Mouse (Mus musculus) cortical plate, adult 2 months (tissue): ENCODE measurements around the gene BC035947. TPM values are rescaled to one million over a fixed set of nuclear protein-coding genes. Genes with fewer than 3 reads are reported as not detected.
A peak's percentile ranks its signal among the peaks of the same experiment; 100 is the strongest.
"Not testable (repeated sequence)": the region's sequence is repeated elsewhere in the genome, so short reads cannot be mapped to it uniquely, and the experiment has no call there.

ENCODE experiments used
- H3K27ac ChIP-seq: fragments of 200-500 bp; 2 replicates; pipeline ENCODE4 v1.5.1; 2012; ENCODE audit warnings: low read length, control low read depth, inconsistent platforms; ENCODE audit not compliant: insufficient read depth
- H3K4me1 ChIP-seq: fragments of 200-500 bp; 2 replicates; pipeline ENCODE4 v1.6.1; 2011; ENCODE audit warnings: low read length; ENCODE audit not compliant: control insufficient read depth, insufficient read depth
- H3K4me3 ChIP-seq: fragments of 200-500 bp; 2 replicates; pipeline ENCODE4 v1.5.1; 2011; ENCODE audit warnings: mild to moderate bottlenecking, low read length, control low read depth; ENCODE audit not compliant: insufficient read depth
- CTCF ChIP-seq: fragments of 200-500 bp; IDR thresholded peaks from 2 replicates; pipeline ENCODE4 v1.5.1; 2011; ENCODE audit warnings: mild to moderate bottlenecking, control low read depth, low read length; ENCODE audit not compliant: insufficient read depth; ENCODE audit errors: extremely low read depth
- POLR2A ChIP-seq: fragments of 200-500 bp; IDR thresholded peaks from 2 replicates; pipeline ENCODE4 v1.6.1; 2011; ENCODE audit warnings: mild to moderate bottlenecking, low read length, control low read depth; ENCODE audit not compliant: insufficient read depth; ENCODE audit errors: extremely low read depth
- polyA plus RNA-seq: library from polyadenylated mRNA; depleted of rRNA; stranded (reverse); fragments of >200 nt; gene quantifications from 2 replicates; pipeline ENCODE4 v1.2.3, GENCODE M21; 2012

Gene BC035947
- polyA plus RNA-seq, 1 experiment: 0.44 TPM

DNA sequence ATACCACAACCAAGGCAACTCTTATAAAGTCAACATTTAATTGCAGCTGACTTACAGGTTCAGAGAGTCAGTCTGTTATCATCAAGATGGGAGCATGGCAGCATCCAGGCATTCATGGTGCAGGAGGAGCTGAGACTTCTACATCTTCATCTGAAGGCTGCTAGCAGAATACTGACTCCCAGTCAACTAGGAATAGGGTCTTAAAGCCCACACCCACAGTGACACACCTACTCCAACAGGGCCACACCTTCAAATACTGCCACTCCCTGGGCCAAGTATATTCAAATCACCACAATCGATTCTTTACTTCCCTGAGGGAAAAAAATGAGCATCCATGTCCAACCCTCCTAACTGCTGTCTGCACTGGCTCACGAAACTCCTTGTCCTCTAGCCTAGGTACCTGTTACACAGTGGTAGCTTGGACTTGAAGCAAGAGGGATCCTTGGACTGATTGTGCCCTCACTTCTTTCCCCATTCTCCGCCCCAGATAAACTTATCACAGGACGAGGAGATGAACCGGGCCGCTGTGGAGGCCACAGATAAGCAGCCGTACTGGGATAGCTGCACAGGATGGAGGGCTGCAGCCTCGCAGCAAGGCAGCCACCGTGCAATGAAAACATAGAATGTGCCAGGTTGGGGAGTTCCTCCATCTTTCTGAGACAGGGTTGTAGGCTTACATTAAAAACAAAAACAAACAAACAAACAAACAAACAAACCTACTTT lies 22.6 kb upstream of the BC035947 start:
- Histone ChIP-seq H3K4me3 (no peak overlapping the region), H3K4me1 (no peaks in the 10 kb centered on the region), H3K27ac (no peak overlapping the region)
- no peak for TF ChIP-seq CTCF
- no peak for TF ChIP-seq POLR2A

DNA sequence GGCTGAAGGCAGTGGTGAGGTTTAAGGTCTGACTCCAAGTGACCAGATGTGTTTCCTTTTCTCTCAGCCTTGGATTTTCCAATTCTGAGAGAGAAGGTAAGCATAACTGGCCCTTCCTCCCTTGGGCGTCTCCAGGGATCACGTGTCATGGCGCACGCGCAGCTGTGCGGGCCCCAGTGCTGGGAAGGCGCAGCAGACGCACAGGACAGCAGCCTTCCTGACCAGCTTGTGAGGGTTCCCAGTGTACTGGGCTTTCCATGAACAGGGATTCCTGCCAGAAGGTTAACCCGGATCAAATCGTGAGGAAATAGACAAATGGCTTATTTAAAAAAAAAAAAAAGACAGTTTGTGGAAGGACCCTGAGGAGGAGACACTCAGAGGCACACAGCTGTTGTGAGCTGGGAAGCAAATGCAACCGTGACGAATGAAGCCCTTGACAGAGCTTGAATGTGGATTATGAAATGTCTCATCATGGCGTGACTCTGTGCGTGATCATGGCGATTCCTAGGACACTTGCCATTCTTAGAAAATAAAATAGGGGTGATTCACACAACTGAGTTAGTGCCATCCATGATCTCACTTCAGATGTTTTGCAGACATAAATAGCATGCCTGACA lies 20.3 kb upstream of the BC035947 start:
- Histone ChIP-seq H3K4me1 (no peaks in the 10 kb centered on the region), H3K27ac (no peak overlapping the region), H3K4me3 (no peak overlapping the region)
- TF ChIP-seq CTCF (no peak), POLR2A (no peak)

DNA sequence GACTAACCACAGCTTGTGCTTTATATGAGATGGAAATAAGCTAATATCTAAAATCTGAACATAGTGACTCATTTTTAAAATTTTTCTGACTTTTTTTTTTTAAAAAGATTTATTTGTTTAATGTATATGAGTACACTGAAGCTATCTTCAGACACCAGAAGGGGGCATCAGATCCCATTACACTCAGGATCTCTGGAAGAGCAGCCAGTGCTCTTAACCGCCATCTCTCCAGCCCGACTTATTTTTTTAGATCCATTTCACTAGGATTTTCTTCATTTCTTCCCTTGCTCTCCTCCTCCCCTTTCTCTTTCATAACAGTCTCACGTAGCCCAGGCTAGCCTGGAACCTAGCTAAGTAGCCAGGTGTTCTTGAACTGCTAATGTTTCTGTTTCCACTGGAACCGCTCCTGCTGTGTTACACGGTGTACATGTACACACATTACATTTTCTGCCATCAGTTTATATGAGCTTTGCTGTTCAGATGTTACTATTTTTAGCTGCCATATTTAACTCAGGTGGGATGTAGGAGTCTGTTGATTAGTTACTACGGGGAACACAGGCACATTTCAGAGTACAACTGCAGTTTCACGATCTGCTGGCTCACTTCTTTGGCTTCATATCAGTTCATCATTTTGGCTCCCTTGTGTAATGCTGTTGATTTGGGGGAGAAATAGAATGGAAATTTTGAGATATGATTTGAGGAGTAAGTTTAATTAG lies 18.7 kb upstream of the BC035947 start:
- no peaks in the 10 kb centered on the region for H3K4me1 ChIP-seq
- H3K4me3 ChIP-seq: no peak overlapping the region
- TF ChIP-seq POLR2A: no peak
- no peak for TF ChIP-seq CTCF
- H3K27ac ChIP-seq: no peak overlapping the region

DNA sequence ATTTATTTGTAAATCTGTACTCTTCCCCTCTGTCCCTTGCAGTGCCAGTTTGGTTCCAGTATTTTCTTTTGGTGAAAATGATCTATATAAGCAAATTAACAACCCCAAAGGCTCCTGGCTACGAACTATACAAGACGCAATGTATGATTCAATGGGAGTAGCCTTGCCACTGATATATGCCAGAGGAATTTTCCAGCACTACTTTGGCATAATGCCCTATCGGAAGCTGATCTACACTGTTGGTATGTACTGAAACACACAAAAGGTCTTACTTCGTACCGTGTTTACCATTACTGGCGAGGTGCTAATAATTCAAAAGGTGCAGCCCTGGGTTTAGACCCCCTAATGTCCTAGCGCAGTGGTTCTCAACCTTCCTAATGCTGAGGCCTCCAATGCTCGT lies 17.1 kb upstream of the BC035947 start:
- Histone ChIP-seq H3K4me3 (no peak overlapping the region), H3K27ac (no peak overlapping the region), H3K4me1 (no peaks in the 10 kb centered on the region)
- TF ChIP-seq POLR2A (no peak), CTCF (no peak)

DNA sequence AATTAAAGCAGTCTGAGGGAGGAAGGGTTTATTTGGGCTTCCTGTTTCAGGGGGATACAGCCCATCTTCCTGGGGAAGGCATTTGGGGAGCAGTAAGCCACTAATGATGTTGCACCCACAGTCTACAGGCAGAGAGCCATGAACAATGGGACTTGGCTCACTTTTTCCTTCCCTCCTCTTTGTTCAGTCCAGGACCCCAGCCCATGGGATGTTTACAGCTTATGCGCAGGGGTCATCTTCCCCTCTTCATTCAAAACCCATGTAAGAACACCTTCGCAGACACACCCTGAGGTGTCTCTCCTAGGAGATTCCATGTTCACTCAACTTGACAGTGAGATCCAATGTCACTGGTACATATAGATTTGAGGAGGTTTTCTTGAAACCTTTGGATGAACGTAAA lies 16.4 kb upstream of the BC035947 start:
- Histone ChIP-seq H3K4me3 (no peak overlapping the region), H3K4me1 (no peaks in the 10 kb centered on the region), H3K27ac (no peak overlapping the region)
- TF ChIP-seq POLR2A: no peak
- no peak for TF ChIP-seq CTCF

DNA sequence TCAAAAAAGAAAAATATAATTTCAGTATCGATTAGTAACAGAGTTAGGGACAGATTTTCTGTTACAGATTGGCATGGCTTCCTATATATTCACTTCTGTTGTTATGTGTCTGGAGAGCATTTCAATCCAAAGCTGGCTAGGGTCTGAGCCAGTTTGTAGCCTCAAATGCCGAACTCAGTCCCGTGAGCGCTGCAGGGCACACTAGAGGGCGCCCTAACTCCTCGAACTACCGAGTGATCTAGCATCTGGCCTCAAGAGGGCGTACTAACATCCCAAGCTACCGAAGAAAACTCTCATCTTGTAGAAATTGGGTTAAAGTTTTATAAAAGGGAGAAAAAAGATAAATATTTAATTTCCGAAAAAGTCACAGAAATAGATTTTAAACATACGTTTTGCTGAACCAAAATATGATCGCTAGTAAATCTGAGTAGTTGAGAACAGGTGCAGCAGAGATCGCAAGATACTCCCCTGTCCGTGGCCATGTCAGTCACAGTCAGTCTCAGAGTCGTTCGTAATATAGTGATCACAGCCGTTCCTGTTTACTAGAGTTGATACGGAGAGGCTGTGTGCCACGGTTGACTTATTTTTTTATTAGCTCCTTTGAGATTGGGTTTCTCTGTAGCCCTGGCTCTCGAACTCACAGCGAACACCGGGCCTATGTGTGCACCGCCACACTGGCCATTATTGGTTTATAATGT lies 13.4 kb upstream of the BC035947 start:
- no peak overlapping the region for H3K4me3 ChIP-seq
- no peaks in the 10 kb centered on the region for H3K4me1 ChIP-seq
- H3K27ac ChIP-seq: no peak overlapping the region
- TF ChIP-seq POLR2A (no peak), CTCF (peak; percentile 100)

DNA sequence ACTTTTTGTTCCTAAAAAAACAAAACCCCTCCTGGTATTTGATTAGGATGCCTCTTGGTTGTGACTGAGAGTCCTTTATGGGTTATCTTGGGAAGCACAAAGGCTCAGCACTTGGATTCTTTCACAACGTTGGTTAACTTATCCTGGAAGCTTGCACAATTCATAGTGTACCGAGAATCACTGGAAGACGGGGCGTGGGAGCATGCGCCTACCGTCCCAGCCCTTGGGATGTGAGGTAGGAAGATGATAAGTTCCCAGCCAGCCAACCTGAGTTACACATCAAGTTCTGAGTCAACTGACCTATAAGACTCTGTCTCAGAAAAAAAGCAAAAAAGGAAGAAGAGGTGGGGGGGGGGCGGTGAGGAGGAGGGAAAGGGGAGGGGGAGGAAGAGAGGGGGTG lies 6.9 kb upstream of the BC035947 start:
- H3K27ac ChIP-seq: no peak overlapping the region
- H3K4me3 ChIP-seq: no peak overlapping the region
- TF ChIP-seq POLR2A (no peak), CTCF (no peak)
- no peaks in the 10 kb centered on the region for H3K4me1 ChIP-seq

DNA sequence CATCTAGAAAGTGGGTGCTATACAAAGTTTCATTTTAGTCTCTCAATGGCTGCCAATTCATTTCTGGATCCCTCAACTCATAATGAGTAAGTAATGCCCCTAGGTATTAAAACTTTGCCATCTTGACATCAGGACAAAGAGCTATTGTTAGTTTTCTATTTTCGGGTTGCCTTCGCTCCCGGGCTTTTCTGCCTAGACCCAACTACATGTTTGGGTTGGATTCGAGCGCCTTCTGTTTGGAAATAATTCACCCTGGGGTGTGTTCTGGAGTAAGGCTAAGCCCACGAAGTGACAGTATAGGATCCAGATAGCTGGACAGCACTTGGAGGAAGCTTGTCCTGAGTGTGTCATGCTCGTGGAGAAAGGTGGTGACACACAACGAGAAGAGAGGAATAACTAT lies 798 bp upstream of the BC035947 start:
- no peak overlapping the region for H3K27ac ChIP-seq
- TF ChIP-seq CTCF (no peak), POLR2A (no peak)
- H3K4me3 ChIP-seq: no peak overlapping the region
- H3K4me1 ChIP-seq: no peaks in the 10 kb centered on the region

DNA sequence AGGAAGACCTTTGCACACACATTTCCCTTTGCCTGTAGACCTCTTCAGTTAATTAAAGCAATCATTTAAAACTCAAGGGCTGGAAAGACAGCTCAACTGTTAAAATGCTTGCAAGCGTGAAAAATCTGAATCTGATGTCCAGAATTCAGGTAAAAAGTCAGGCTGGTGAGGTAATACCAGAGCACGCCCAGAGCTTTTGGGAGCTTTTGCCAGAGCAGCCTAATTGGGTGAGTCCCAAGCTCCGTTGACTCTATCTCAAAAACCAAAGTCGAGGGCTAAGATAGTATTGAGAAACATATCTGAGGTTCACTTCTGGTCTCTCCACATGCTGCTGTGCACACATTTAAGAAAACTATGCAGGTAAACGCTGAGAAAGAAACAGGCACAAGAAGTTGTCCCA lies 1.1 kb downstream of the BC035947 start, which contains the start of gene Mogat1:
Gene Mogat1, plus strand, starts transcription at position 130 of the 400 bp plus-strand sequence.
- no peaks in the 10 kb centered on the region for H3K4me1 ChIP-seq
- no peak for TF ChIP-seq POLR2A
- TF ChIP-seq CTCF: no peak
- no peak within 1 kb of the TSS for H3K27ac ChIP-seq
- no peak within 1 kb of the TSS for H3K4me3 ChIP-seq

DNA sequence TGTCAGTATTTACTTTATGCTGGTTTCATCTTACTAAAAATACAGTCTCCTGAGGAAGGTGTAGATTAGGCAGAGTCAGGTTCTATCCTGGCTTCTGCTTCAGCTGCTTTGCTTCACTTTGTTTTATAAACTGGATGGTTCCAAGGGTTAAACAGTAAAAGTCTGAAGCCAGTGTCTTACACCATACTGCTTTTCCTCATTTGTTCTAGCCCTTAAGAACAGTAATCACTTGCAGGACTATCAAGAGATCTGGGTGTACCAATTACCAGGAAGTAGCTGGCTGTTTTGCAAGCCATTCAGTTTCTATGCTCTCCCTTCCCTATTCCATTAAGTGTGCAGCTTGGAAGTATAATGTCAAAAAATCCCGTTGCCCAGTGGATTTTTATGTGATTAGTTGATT lies 4.8 kb downstream of the BC035947 start:
- no peak overlapping the region for H3K27ac ChIP-seq
- H3K4me3 ChIP-seq: no peak overlapping the region
- TF ChIP-seq CTCF (no peak), POLR2A (no peak)

DNA sequence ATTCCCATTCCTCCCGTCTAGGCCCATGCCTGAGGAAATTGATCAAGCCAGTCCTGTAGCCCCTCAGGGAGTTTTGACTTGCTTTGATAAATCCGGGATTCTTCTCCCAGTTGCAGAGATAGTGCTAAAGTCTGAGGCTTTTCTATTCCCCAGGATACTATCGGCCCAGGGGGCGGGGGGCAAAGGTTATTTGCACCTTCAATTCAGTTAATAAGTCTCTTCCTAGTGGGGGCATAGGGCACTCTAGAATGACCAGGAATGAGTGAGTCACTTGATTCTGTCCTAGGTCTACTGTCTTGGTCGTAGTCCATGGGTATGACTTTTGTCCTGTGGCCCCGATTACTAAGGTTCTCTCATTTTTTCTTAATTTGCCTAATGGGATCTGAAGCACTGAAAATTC lies 9.4 kb downstream of the BC035947 start:
- no peak for TF ChIP-seq POLR2A
- no peak for TF ChIP-seq CTCF
- Histone ChIP-seq H3K4me3 (no peak overlapping the region), H3K4me1 (no peaks in the 10 kb centered on the region), H3K27ac (no peak overlapping the region)

More for the DNA sequence above, 4.8 kb downstream of the BC035947 start:
- no peaks in the 10 kb centered on the region for H3K4me1 ChIP-seq

DNA sequence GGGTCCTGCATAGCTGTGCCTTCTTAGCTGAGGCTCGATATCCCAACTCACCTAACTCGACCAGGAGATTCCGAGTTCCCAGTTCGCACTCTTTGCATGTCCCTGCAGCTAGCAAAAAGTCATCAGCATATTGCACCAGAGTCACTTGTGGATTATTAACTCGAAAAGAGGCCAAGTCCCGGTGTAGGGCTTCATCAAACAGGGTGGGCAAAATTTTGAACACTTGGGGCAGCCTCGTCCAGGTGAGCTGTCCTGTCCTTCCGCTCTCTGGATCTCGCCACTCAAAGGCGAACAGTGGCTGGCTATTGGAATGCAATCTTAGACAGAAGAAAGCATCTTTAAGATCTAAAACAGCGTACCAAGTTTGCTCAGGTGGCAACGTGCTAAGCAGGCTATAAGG lies 10.1 kb downstream of the BC035947 start:
- not testable (repeated sequence) for H3K4me1 ChIP-seq, H3K4me3 ChIP-seq, H3K27ac ChIP-seq
